Mouse (Mus musculus) cerebellum, adult 18-20 months (tissue): ENCODE data around the gene Fbxw7.

Experiments
- DNase-seq, 2 experiments: peaks; one replicate each; pipeline ENCODE4 v3.0.0; 2021

Fbxw7 gene

GRCm38 (mm10) chr3:84955011-84955775 lies 140.1 kb downstream of the Fbxw7 start:
- no peak for DNase-seq

- peak in 1 of 2 experiments; percentile 54 for DNase-seq
Observed at GRCm38 (mm10) chr3:84955857-84956256, 140.8 kb downstream of the Fbxw7 start.

- no peak for DNase-seq
Observed at GRCm38 (mm10) chr3:84965156-84965555, 150.1 kb downstream of the Fbxw7 start.

- DNase-seq = no peak
Observed at GRCm38 (mm10) chr3:84967364-84967763, 152.3 kb downstream of the Fbxw7 start.

GRCm38 (mm10) chr3:84971561-84971960 lies 156.5 kb downstream of the Fbxw7 start:
- DNase-seq = no peak

- DNase-seq = no peak
Observed at GRCm38 (mm10) chr3:84972881-84973280, 157.8 kb downstream of the Fbxw7 start.

GRCm38 (mm10) chr3:84974193-84974592 lies 159.1 kb downstream of the Fbxw7 start:
- no peak for DNase-seq

GRCm38 (mm10) chr3:84978676-84979075 lies 163.6 kb downstream of the Fbxw7 start:
- DNase-seq = no peak

GRCm38 (mm10) chr3:84980158-84980557 lies 165.1 kb downstream of the Fbxw7 start:
- no peak for DNase-seq

- no peak for DNase-seq
Observed at GRCm38 (mm10) chr3:84982688-84983087, 167.6 kb downstream of the Fbxw7 start.

- no peak for DNase-seq
Observed at GRCm38 (mm10) chr3:84985121-84985625, 170.1 kb downstream of the Fbxw7 start.

- no peak for DNase-seq
Observed at GRCm38 (mm10) chr3:84988880-84989279, 173.8 kb downstream of the Fbxw7 start.

- DNase-seq = no peak
Observed at GRCm38 (mm10) chr3:85005257-85005656, 190.2 kb downstream of the Fbxw7 start.

- no peak for DNase-seq
Observed at GRCm38 (mm10) chr3:85012889-85013288, 197.8 kb downstream of the Fbxw7 start.

- peak; percentile 17 to 34 for DNase-seq
Observed at GRCm38 (mm10) chr3:85015667-85016066, 200.6 kb downstream of the Fbxw7 start.

GRCm38 (mm10) chr3:85020137-85020536 lies 205.1 kb downstream of the Fbxw7 start:
- no peak for DNase-seq

- no peak for DNase-seq
Observed at GRCm38 (mm10) chr3:85021816-85022215, 206.7 kb downstream of the Fbxw7 start.

- DNase-seq = no peak
Observed at GRCm38 (mm10) chr3:85022800-85023199, 207.7 kb downstream of the Fbxw7 start.

GRCm38 (mm10) chr3:85024237-85024636 lies 209.2 kb downstream of the Fbxw7 start:
- no peak for DNase-seq

- no peak for DNase-seq
Observed at GRCm38 (mm10) chr3:85024817-85025705, 210.0 kb downstream of the Fbxw7 start.
